In genomic region chr3:85917600-85917999, GRCm38 (mm10) we compare ENCODE assay signal across 10 mouse cellular contexts. TPM values are rescaled to one million over a fixed set of nuclear protein-coding genes. Genes with fewer than 3 reads are reported as not detected.
DNase-seq lines count a peak whose midpoint lies in the region; ATAC-seq and TF ChIP-seq lines count a peak whose summit lies in the region.
"Had no signal": no experiment of that assay in that cellular context is flagged by ENCODE, and none has a peak within 500 bp of the region (broad histone marks: within the 10 kb centered on the region; RNA-seq: fewer than 3 reads in every experiment).

No protein-coding gene starts in this region.

- no peaks in the 10 kb centered on the region for H3K36me3 ChIP-seq in kidney, embryonic 15.5 days
- H3K36me3 ChIP-seq in C2C12 (ENCODE audit: control insufficient read depth, insufficient read depth): no peaks in the 10 kb centered on the region
- H3K36me3 ChIP-seq: embryonic facial prominence, embryonic 15.5 days; limb, embryonic 15.5 days had no signal

- H3ac ChIP-seq in C2C12 (ENCODE audit: control insufficient read depth, insufficient read length, low read depth): no peak overlapping the region

- CTCF ChIA-PET in Patski (lab: Charles Lee): interaction anchor here (0.7 to 6.0 kb wide), 35 partner anchors 8 to 996 kb away, joined by 3 to 77 read pairs (median 3); no protein-coding TSS in a partner anchor

- H3K4me3 ChIP-seq in kidney, embryonic 15.5 days (replicated peaks): no peak overlapping the region
- no peak overlapping the region for H3K4me3 ChIP-seq in C2C12 (ENCODE audit: insufficient read depth, poor library complexity, severe bottlenecking)
- no peak overlapping the region for H3K4me3 ChIP-seq in layer of hippocampus, adult 2 months
- H3K4me3 ChIP-seq: embryonic facial prominence, embryonic 15.5 days; limb, embryonic 15.5 days had no signal

- in situ Hi-C loops in Patski (cut with MboI; ENCODE audit: low pct_unique_long_range_greater_than_20kb): loop anchor here (5.0 to 10.0 kb wide), 2 partner anchors 210 to 343 kb away; partner anchors contain the start of gene Gatb

- peak; percentile 15 for DNase-seq in kidney, adult 11 months
- no peak for DNase-seq in Patski (ENCODE audit: low read depth, low spot score)
- peak; percentile 58 for DNase-seq in embryo, embryonic 10.5 days (ENCODE audit: low spot score)
- DNase-seq in layer of hippocampus, adult 2 months (ENCODE audit: low spot score in 2 of 2): peak in 1 of 2 experiments; percentile 51
- peak; percentile 51 to 52 for DNase-seq in right cerebral cortex, postnatal 10 days (ENCODE audit: low spot score in 2 of 2)

- no peaks in the 10 kb centered on the region for H3K79me2 ChIP-seq in C2C12 (ENCODE audit: control insufficient read depth, insufficient read depth)

- H3K4me2 ChIP-seq in kidney, embryonic 15.5 days: no peak overlapping the region
- H3K4me2 ChIP-seq: embryonic facial prominence, embryonic 15.5 days; limb, embryonic 15.5 days had no signal

- 11% methylated on average over 4 of the region's 4 CpGs for WGBS in kidney, embryonic 15.5 days

- H3K4me1 ChIP-seq in kidney, embryonic 15.5 days: no peaks in the 10 kb centered on the region
- H3K4me1 ChIP-seq: embryonic facial prominence, embryonic 15.5 days; limb, embryonic 15.5 days had no signal

- ATAC-seq in kidney, embryonic 15.5 days (replicated peaks; ENCODE audit: low FRiP score): no peak
- ATAC-seq in Patski: no peak
- no peak for ATAC-seq in erythroid progenitor cell, adult 5-6 weeks (replicated peaks; ENCODE audit: low FRiP score, poor library complexity, severe bottlenecking)

- POLR2A ChIA-PET in Patski (lab: Charles Lee): interaction anchor here (0.5 to 1.2 kb wide), 4 partner anchors 42 to 1293 kb away, joined by 3 to 4 read pairs (median 3); no protein-coding TSS in a partner anchor

- no peaks in the 10 kb centered on the region for H3K79me3 ChIP-seq in C2C12 (ENCODE audit: low read depth)

- TF ChIP-seq CTCF in C2C12 (IDR thresholded peaks at IDR 0.05; ENCODE audit: control insufficient read depth, insufficient read depth, insufficient read length) (peak; percentile 6), Patski (IDR thresholded peaks at IDR 0.05) (peak; percentile 96)
- TF ChIP-seq CTCF in layer of hippocampus, adult 2 months (conservative IDR thresholded peaks at IDR 0.05): peak; percentile 87

- no peaks in the 10 kb centered on the region for H3K9me3 ChIP-seq in kidney, embryonic 15.5 days (replicated peaks)
- H3K9me3 ChIP-seq: embryonic facial prominence, embryonic 15.5 days; limb, embryonic 15.5 days had no signal

- no peak overlapping the region for H3K27ac ChIP-seq in kidney, embryonic 15.5 days
- no peak overlapping the region for H3K27ac ChIP-seq in layer of hippocampus, adult 2 months
- H3K27ac ChIP-seq: embryonic facial prominence, embryonic 15.5 days; limb, embryonic 15.5 days had no signal

- H3K9ac ChIP-seq in kidney, embryonic 15.5 days: no peak overlapping the region
- H3K9ac ChIP-seq: embryonic facial prominence, embryonic 15.5 days; limb, embryonic 15.5 days had no signal

- no peaks in the 10 kb centered on the region for H3K27me3 ChIP-seq in kidney, embryonic 15.5 days
- H3K27me3 ChIP-seq in C2C12 (ENCODE audit: control insufficient read depth, insufficient read depth, insufficient read length): no peaks in the 10 kb centered on the region
- H3K27me3 ChIP-seq in Patski: no peaks in the 10 kb centered on the region
- H3K27me3 ChIP-seq: embryonic facial prominence, embryonic 15.5 days; limb, embryonic 15.5 days had no signal

TF ChIP-seq in C2C12, 6 proteins besides CTCF, POLR2A, EP300 and RAD21:
- TF ChIP-seq MYOG (IDR thresholded peaks at IDR 0.05; ENCODE audit: control insufficient read depth, extremely low read depth, insufficient read length): no peak
- TF ChIP-seq FOSL1 (IDR thresholded peaks at IDR 0.05; ENCODE audit: insufficient read depth, low read length, poor library complexity, severe bottlenecking): no peak
- TF ChIP-seq CEBPB (IDR thresholded peaks at IDR 0.05; ENCODE audit: low read depth): no peak
- TF ChIP-seq MYOD1 (IDR thresholded peaks at IDR 0.05; ENCODE audit: control insufficient read depth, insufficient read length, low read depth): no peak
- no peak for TF ChIP-seq MAX (IDR thresholded peaks at IDR 0.05)
- TF ChIP-seq USF1 (IDR thresholded peaks at IDR 0.05; ENCODE audit: low read depth): no peak

RNA-seq across cellular contexts. Expression of gene Gm37240, which starts 30.3 kb away (rescaled TPM):
- polyA plus RNA-seq in kidney, embryonic 15.5 days (2015; fragmentation: Nextera tagmentation; extraction: Ambion mirVana): 8.9 and 9.2 TPM in 2 replicates
- polyA plus RNA-seq in C2C12 (2012; fragmentation: generic; extraction: Trizol) (7.3 TPM), Patski (2021) (10.8 TPM)
- total RNA-seq in layer of hippocampus, adult 2 months (2021): 1 to 10 TPM; 1.4 to 2.4 TPM
- not detected in 2 replicates for total RNA-seq in erythroid progenitor cell, adult 5-6 weeks (2015; ENCODE audit: low replicate concordance)
- total RNA-seq in erythroid progenitor cell, adult 5-6 weeks (2017; ENCODE audit: low replicate concordance): not detected in 2 replicates

RNA-seq across cellular contexts. Expression of gene Glt28d2, which starts 30.3 kb away (rescaled TPM):
- 2.2 and 2.9 TPM in 2 replicates for polyA plus RNA-seq in kidney, embryonic 15.5 days (2015; fragmentation: Nextera tagmentation; extraction: Ambion mirVana)
- 1.4 TPM for polyA plus RNA-seq in C2C12 (2012; fragmentation: generic; extraction: Trizol)
- polyA plus RNA-seq in Patski (2021): 3.6 TPM
- total RNA-seq in layer of hippocampus, adult 2 months (2021): under 1 TPM; 0.13 to 0.22 TPM
- not detected in 2 replicates for total RNA-seq in erythroid progenitor cell, adult 5-6 weeks (2015; ENCODE audit: low replicate concordance)
- total RNA-seq in erythroid progenitor cell, adult 5-6 weeks (2017; ENCODE audit: low replicate concordance): not detected in 2 replicates

RNA-seq across cellular contexts. Expression of gene Sh3d19, which starts 53.3 kb away (rescaled TPM):
- 30.1 and 32.3 TPM in 2 replicates for polyA plus RNA-seq in kidney, embryonic 15.5 days (2015; fragmentation: Nextera tagmentation; extraction: Ambion mirVana)
- 5.7 TPM for polyA plus RNA-seq in C2C12 (2012; fragmentation: generic; extraction: Trizol)
- polyA plus RNA-seq in Patski (2021): 145 TPM
- 10 to 100 TPM; 19.1 to 27.2 TPM for total RNA-seq in layer of hippocampus, adult 2 months (2021)
- total RNA-seq in erythroid progenitor cell, adult 5-6 weeks (2015; ENCODE audit: low replicate concordance): 2.2 and 2.5 TPM in 2 replicates
- 3.5 and 7.3 TPM in 2 replicates for total RNA-seq in erythroid progenitor cell, adult 5-6 weeks (2017; ENCODE audit: low replicate concordance)

Comparison
In these comparisons a context has a peak if more than half of its experiments do, and no peak if none do; other contexts are left out.
1. CTCF ChIP-seq: peak in every context shown above with its lines; median percentile 96 in Patski; 87 in layer of hippocampus, adult 2 months; 6 in C2C12.